Mouse (Mus musculus): ENCODE data around the gene Vegfa.

DNA sequence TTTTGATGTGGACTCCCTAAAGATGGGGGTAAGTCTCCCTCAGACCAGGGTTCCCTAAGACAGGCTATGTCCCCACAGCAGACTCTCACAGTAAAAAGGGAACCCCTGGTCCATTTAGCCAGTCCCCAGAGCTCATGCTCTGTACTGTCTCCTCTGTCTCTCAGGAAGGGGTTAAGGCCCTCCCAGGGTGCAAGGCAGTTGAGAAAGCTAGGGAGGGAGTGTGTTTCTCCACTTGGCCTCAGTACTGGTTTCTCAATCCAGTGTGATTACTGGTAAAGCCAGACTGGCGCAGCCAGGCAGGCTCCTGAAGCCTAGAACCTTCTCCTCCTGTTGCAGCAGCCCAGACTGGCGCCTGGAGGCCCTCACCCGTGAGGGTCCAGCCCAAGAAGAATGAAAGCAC, 26.7 kb downstream of the Vegfa start:
- TF ChIP-seq CTCF (IDR thresholded peaks at IDR 0.05; ENCODE audit: control insufficient read depth, insufficient read depth, insufficient read length) (no peak), MYOG (IDR thresholded peaks at IDR 0.05; ENCODE audit: control insufficient read depth, extremely low read depth, insufficient read length) (no peak)
